Mouse (Mus musculus) cerebellum, postnatal 14 days (tissue): ENCODE results near the gene Mt2.

Experiments used
- DNase-seq, 2 experiments: peaks; one replicate each; pipeline ENCODE4 v3.0.0; 2021; ENCODE audit warnings: mixed read lengths in 2 of 2

Mt2 gene

DNA sequence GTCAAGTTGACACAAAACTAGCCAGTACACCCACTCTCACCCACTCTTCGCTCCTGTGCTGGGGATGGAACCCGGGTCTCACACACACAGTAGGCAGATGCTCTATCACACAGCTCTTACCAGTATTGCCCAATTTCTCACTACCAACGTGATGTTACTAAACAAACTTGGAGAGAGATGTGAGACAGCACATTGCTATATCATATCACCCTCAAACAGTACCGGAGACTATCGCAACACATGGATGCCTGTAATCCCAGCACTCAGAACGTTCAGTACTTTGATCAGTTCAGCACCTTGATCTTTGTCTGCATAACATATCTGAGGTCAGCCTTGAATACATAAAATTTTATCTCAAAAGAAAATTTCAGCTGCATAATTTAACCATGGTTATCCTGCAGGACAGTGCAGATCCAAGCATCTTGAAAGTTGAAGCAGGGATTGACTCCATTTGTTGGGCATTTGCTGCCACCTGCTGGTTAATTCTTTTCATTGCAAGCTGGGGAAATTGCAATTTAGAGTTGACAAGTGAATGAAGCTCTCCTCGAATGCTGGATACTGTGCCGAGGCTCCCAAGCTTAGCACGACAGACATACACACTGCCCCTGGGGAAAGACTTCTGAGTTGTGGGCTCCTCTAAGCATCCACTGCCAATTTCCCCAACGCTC, 26.9 kb downstream of the Mt2 start:
- peak; percentile 74 to 80 for DNase-seq

- no peak for DNase-seq
Observed at GRCm38 (mm10) chr8:94204043-94204442, 31.6 kb downstream of the Mt2 start.

- DNase-seq = peak; percentile 87 to 90
Observed at GRCm38 (mm10) chr8:94205736-94206135, 33.3 kb downstream of the Mt2 start.

DNA sequence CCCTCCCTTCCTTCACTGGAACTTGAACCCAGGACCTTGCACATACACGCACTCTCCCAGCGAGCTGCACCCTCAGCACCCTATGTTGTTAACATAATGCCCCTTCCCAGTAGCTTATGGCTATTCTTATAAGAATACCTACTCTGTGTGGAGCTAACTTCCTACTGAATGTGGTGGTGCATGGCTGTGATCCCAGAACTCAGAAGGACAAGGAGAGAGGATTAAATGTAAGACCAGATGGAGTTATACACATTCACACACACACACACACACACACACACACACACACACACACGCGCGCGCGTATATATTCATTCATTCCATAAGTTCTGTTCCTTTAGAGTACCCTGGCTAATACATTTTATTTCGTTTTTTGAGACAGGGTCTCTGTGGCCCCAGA, 33.8 kb downstream of the Mt2 start:
- DNase-seq = no peak

GRCm38 (mm10) chr8:94207491-94207890, 35.0 kb downstream of the Mt2 start:
- peak; percentile 62 to 65 for DNase-seq

GRCm38 (mm10) chr8:94209639-94210038, 37.2 kb downstream of the Mt2 start:
- peak; percentile 61 to 64 for DNase-seq

DNA sequence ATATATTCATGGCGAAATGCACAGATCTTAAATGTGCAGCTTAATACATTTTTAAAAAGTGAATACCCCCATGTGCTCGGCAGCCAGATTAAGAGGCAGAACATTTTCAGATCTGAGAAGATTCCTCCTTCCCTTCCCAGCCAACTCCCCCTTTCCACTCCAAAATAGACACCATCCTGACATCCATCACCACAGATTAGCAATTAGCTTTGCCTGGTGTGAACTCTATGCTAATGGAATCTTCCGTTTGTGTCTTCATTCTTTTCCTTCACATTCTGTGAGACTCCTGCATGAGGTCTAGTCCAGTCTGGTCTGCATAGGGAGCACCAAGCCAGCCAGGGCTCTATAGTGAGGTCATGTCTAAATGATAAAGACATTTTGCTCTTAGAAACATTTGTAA, 37.8 kb downstream of the Mt2 start:
- DNase-seq = no peak

- DNase-seq = peak; percentile 46 to 55
Observed at GRCm38 (mm10) chr8:94213819-94214218, 41.4 kb downstream of the Mt2 start.

GRCm38 (mm10) chr8:94214252-94215173, 42.0 kb downstream of the Mt2 start, which contains the start of gene Nup93:
Nup93 (plus strand) TSS chr8:94214564.
- peak; percentile 99 to 100 for DNase-seq
